Mouse (Mus musculus) adrenal gland, postnatal 4 days (tissue): ENCODE data around the gene Sdr39u1. TPM values are rescaled to one million over a fixed set of nuclear protein-coding genes. Genes with fewer than 3 reads are reported as not detected.

ENCODE experiments used
- DNase-seq, 2 experiments: peaks; one replicate each; pipeline ENCODE4 v3.0.0; 2021 to 2022; ENCODE audit warnings: low spot score in 2 of 2, mixed read lengths in 2 of 2
- total RNA-seq, 2 experiments: library from RNA; stranded (reverse); gene quantifications; 2 replicates each; pipeline ENCODE4 v1.2.3; 2021

The Sdr39u1 gene
- total RNA-seq, 2 experiments from 2014 or later, result 65.3 to 71.9 TPM

GRCm38 (mm10) chr14:55885114-55885790, 14.8 kb downstream of the Sdr39u1 start:
- no peak for DNase-seq

GRCm38 (mm10) chr14:55884713-55885113, 15.4 kb downstream of the Sdr39u1 start, which contains the start of gene Khnyn:
Gene Khnyn, plus strand, starts transcription at chr14:55884947.
- peak; percentile 76 to 85 for DNase-seq

- DNase-seq, result peak in 1 of 2 experiments; percentile 64
These were observed 15.9 kb downstream of the Sdr39u1 start, which contains the start of gene Cbln3 for GRCm38 (mm10) chr14:55884166-55884565. Gene Cbln3, minus strand, starts transcription at chr14:55884392.

GRCm38 (mm10) chr14:55883663-55884062, 16.4 kb downstream of the Sdr39u1 start:
- no peak for DNase-seq

GRCm38 (mm10) chr14:55883149-55883661, 16.9 kb downstream of the Sdr39u1 start:
- DNase-seq, result no peak

- no peak for DNase-seq
These were observed 17.9 kb downstream of the Sdr39u1 start for GRCm38 (mm10) chr14:55882171-55882641.

- DNase-seq, result no peak
These were observed 19.1 kb downstream of the Sdr39u1 start for GRCm38 (mm10) chr14:55880982-55881381.

- peak in 1 of 2 experiments; percentile 68 for DNase-seq
These were observed 20.5 kb downstream of the Sdr39u1 start for GRCm38 (mm10) chr14:55879623-55880022.

- DNase-seq, result no peak
These were observed 21.7 kb downstream of the Sdr39u1 start for GRCm38 (mm10) chr14:55878316-55878940.

- DNase-seq, result no peak
These were observed 22.4 kb downstream of the Sdr39u1 start for GRCm38 (mm10) chr14:55877469-55878315.

- peak; percentile 60 to 65 for DNase-seq
These were observed 26.1 kb downstream of the Sdr39u1 start for GRCm38 (mm10) chr14:55873714-55874683.

- no peak for DNase-seq
These were observed 26.8 kb downstream of the Sdr39u1 start for GRCm38 (mm10) chr14:55873242-55873713.

GRCm38 (mm10) chr14:55872551-55872950, 27.5 kb downstream of the Sdr39u1 start:
- DNase-seq, result no peak

- DNase-seq, result no peak
These were observed 28.1 kb downstream of the Sdr39u1 start for GRCm38 (mm10) chr14:55872039-55872438.

GRCm38 (mm10) chr14:55869538-55869937, 30.6 kb downstream of the Sdr39u1 start:
- no peak for DNase-seq

GRCm38 (mm10) chr14:55868230-55869026, 31.7 kb downstream of the Sdr39u1 start:
- no peak for DNase-seq

GRCm38 (mm10) chr14:55866962-55867361, 33.1 kb downstream of the Sdr39u1 start:
- no peak for DNase-seq

- DNase-seq, result peak in 1 of 2 experiments; percentile 54
These were observed 36.3 kb downstream of the Sdr39u1 start for GRCm38 (mm10) chr14:55863773-55864172.

- DNase-seq, result no peak
These were observed 37.1 kb downstream of the Sdr39u1 start for GRCm38 (mm10) chr14:55862970-55863369.
